Mouse (Mus musculus) ZHBTc4 (cell line): Measurements from ENCODE around the gene Prf1.

Source experiments
- DNase-seq: peaks from one replicate; pipeline ENCODE4 v3.0.0-alpha.2; 2011; ENCODE audit warnings: low read depth, low spot score

The Prf1 gene

DNA sequence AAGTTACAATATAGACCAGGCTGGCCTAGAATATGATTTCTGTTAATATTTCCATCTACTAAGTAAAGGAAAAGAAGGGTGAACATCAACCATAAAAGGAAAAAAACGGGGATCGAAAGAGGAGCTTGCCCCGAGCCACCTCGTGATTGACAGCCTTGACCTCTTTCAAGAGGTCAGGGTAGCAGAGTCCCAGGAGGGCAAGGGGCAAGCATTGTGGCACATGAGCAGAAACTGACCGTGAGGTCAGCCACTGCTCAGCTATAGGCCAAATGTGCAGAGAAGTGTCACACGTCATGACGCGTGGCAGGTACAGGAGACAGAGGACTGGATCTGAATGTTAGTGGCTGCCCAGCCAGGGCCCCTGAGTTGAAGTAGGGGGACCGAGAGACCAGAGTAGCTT is 42.6 kb downstream of the Prf1 start:
- no peak for DNase-seq

DNA sequence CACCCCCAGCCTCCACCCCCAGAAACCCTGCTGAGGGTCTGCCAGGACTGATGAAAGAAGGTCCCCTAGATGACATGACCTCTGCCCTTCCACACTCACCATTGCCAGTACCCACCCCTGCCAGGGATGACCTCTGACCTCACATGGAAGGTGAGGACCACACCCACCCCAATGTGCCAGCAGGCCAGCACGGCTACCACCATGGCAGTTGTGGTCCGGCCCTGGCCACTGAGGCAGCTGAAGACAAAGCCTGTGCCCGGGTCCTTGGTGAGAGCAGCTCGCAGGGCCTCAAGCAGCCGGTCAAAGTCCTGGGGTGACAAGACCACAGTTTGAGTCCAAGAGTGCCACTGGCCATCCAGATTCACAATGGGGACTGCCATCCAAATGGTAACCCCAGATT is 43.4 kb downstream of the Prf1 start:
- DNase-seq = no peak

DNA sequence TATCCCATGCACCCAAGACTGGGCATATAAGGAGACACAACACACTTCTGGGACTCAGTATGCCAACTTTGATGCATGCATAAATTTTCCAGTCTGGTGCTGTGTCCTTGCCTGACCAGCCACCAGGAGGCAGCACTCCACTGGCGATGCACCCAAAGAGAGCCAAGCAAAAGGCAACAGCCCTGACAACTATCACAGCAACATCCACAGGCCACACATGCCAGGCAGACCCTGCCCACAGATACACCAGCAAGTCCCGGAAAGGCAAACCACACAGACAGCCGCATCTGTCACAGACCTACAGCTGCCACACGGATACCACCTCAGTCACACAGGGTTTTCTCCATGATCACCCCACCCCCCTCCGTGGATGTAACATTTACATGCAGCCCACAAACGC is 43.9 kb downstream of the Prf1 start:
- peak; percentile 80 for DNase-seq

DNA sequence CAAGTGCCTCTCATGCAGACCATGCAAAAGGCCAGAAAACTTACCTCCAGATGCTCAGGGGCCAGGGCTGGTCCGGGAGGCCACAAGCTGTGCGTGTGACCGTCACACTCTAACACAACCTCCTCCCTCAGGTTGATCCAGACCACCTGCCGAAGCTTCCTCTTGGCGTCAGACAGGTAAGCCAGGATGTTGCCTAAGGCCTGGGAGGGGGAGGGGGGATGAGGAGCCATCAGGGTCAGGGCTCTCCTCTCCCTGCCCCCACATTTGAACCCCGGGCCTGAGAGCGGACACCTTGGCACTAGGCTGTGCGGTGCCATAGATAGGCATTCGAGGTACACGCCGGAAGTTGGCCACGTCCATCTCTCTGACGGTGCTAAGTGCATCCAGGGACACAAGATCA is 45.1 kb downstream of the Prf1 start:
- DNase-seq = no peak

DNA sequence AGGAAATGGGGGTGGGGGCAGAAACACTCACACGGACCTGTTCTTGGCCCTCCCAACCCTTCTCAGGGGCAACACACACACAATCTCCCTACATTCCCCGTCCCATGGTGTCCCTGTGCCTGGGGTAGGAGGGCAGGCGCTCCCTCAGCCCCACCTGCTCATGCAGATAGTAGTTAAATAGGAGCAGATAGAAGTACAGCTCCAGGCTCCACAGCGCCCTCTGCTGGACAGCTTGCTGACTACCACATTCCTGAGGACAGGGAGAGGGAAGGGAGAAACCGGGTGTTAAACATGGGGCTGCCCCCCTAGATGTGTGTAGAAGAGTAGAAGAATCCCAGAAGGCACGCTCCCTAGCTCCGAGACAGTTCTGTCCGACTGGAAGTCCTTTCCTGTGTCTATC is 46.3 kb downstream of the Prf1 start:
- peak; percentile 88 for DNase-seq

DNA sequence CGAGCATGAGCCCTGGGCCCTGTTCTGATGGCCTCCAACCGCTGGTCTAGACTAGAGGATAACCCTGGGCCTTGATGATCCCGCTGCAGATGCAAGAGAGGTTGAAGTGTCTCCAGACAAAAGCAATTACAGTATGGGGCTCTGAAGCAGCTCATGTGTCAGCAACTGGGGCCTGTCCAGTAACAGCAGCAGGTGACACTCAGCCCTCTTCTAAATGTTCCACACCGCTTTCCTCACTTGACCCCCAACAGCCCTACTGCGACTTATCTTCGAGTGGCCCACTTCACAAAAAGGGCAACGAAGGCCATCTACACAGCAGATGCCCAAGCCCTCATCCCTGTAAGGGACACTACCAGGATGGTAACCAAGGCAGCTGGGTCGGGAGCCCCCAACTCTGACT is 47.5 kb downstream of the Prf1 start:
- no peak for DNase-seq

DNA sequence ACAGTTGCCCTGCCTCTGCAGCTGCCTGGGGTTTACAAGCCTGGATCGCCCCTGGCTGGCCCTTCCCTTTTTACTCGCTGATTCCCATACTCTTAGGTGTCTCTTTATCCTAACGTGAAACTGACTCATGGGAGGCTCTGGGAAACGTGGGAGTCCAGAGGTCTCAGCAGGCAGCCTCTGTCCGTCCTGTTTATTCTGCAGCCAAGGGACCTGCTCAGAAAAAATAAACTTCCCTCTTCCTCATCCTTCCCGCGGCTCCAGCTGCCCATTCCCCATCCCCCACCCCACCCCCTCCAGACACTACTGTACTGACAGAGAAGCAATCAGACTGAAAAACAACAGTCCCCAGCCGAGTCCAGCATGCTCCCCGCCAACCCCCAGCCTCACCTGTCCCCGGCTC is 48.7 kb downstream of the Prf1 start:
- no peak for DNase-seq

DNA sequence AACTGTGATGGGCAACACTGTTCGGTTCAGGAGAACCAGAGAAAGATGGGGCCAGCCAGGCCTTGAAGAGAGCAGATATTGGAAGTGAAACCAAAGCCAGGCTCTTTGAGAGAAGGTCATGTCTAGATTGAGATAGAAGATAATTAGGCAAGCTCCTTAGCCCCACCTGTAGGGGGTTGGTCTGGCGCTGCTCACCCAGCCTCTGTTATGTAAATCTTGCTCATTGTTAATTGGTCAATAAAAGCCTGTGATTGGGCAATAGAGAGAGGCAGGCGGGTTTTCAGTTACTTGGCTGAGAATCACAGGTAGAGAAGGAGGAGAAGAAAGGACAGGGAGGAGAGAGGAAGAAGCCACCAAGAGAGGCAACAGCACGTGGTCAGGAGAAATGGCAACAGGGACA is 53.6 kb downstream of the Prf1 start:
- DNase-seq = peak; percentile 77
